Mouse (Mus musculus) small intestine, adult 2 months (tissue): ENCODE measurements at regions not wholly inside any gene's neighbourhood (a gene's known extent, or its start where the extent isn't known, plus 50 kb on each side); places are given as distances from the start of the nearest gene placed in this dataset.

Experiments used
- H3K27ac ChIP-seq: fragments of 200-500 bp; 2 replicates; pipeline ENCODE4 v1.5.1; 2012; ENCODE audit warnings: low read depth, low read length, control low read depth, inconsistent platforms; ENCODE audit not compliant: insufficient read depth
- H3K27me3 ChIP-seq: fragments of 200-500 bp; 2 replicates; pipeline ENCODE4 v1.6.1; 2012; ENCODE audit warnings: mild to moderate bottlenecking, moderate library complexity, low read length, inconsistent platforms; ENCODE audit not compliant: control insufficient read depth, insufficient read depth
- H3K36me3 ChIP-seq: fragments of 200-500 bp; 2 replicates; pipeline ENCODE4 v1.6.1; 2012; ENCODE audit warnings: mild to moderate bottlenecking, low read length, control low read depth, inconsistent platforms; ENCODE audit not compliant: control insufficient read depth, insufficient read depth
- H3K4me1 ChIP-seq: fragments of 200-500 bp; 2 replicates; pipeline ENCODE4 v1.6.1; 2012; ENCODE audit warnings: low read length, inconsistent platforms, mixed read lengths; ENCODE audit not compliant: control insufficient read depth, insufficient read depth, insufficient read length
- H3K4me3 ChIP-seq: fragments of 200-500 bp; 2 replicates; pipeline ENCODE4 v1.5.1; 2012; ENCODE audit warnings: low read depth, mild to moderate bottlenecking, control low read depth, inconsistent platforms, low read length, moderate library complexity
- CTCF ChIP-seq: fragments of 200-500 bp; IDR thresholded peaks from 2 replicates; pipeline ENCODE4 v1.5.1; 2012; ENCODE audit warnings: low read depth, mild to moderate bottlenecking, control low read depth, inconsistent platforms, low read length, moderate library complexity, mixed read lengths; ENCODE audit not compliant: insufficient replicate concordance, insufficient read length; ENCODE audit errors: extremely low read depth
- POLR2A ChIP-seq: fragments of 200-500 bp; IDR thresholded peaks from 2 replicates; pipeline ENCODE4 v1.6.1; 2012; ENCODE audit warnings: low read depth, mild to moderate bottlenecking, control low read depth, inconsistent platforms, low read length, moderate library complexity
- WGBS: fragments of 180-500 bp; shearing (Covaris S2); methylation state at CpG from one replicate; pipeline ENCODE4 v1.1.7; 2018; 5-methylcytosine and 5-hydroxymethylcytosine counted together

GRCm38 (mm10) chr4:55689479-55689878, 157.2 kb upstream of the Klf4 start:
- no peak for TF ChIP-seq POLR2A
- TF ChIP-seq CTCF = no peak

DNA sequence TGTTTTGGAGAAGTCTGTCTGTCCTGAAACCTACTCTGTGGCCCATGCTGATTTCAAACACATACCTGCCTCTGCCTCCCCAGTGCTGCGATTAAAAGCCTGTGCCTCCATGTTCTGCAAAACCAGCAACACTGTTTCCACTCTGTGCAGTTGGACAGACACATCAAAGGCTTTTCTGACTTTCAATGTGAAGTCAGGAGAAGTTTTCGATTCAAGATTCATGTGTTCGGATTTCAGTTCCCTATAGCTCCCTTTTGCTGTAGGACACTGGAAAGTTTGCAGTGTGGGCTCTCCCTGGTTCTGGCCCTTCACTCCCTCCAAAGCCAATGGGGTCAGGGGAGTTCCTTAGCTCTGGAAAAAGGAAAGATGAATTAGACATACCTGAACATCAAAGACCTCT, 154.5 kb upstream of the Klf4 start:
- H3K27ac ChIP-seq = no peak overlapping the region
- no peak overlapping the region for H3K4me3 ChIP-seq
- no peaks in the 10 kb centered on the region for H3K36me3 ChIP-seq
- 88% methylated on average over 3 of the region's 3 CpGs for WGBS
- TF ChIP-seq POLR2A = no peak
- TF ChIP-seq CTCF = no peak
- no peaks in the 10 kb centered on the region for H3K27me3 ChIP-seq
- H3K4me1 ChIP-seq = no peaks in the 10 kb centered on the region

More at GRCm38 (mm10) chr4:55689479-55689878, 157.2 kb upstream of the Klf4 start:
- H3K27ac ChIP-seq = no peak overlapping the region
- no peak overlapping the region for H3K4me3 ChIP-seq
- 0 out of 2 replicates have a peak, but pooled peaks cover 1% of the 10 kb centered on the region for H3K4me1 ChIP-seq
- WGBS = 88% methylated on average over 1 of the region's 1 CpGs
- H3K27me3 ChIP-seq = no peaks in the 10 kb centered on the region
- H3K36me3 ChIP-seq = no peaks in the 10 kb centered on the region

DNA sequence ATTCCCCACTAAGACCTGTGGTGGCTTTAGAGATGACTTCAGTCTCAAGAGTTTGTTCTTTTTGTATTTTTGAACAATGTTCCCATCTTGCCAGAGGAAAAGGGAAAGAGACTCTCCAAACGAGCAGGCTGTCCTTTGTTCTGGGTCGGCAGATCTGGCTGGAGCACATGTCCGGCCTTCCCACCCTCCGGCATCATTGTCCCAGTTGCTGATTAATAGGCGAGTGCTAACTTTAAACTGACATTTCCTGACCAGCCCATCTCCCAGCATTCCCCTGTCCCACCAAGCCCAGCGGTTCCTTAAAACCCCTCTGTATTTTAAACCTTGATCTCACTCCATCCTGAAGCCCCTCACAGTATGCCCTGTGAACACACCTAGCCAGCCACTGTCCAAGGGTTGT, 140.0 kb upstream of the Klf4 start:
- H3K4me1 ChIP-seq = peaks cover 7% of the 10 kb centered on the region; the same call in 1 of the 2 replicates
- H3K4me3 ChIP-seq = no peak overlapping the region
- no peak overlapping the region for H3K27ac ChIP-seq
- no peaks in the 10 kb centered on the region for H3K36me3 ChIP-seq
- no peaks in the 10 kb centered on the region for H3K27me3 ChIP-seq
- no peak for TF ChIP-seq CTCF
- TF ChIP-seq POLR2A = no peak
- WGBS = 64% methylated on average over 6 of the region's 6 CpGs

DNA sequence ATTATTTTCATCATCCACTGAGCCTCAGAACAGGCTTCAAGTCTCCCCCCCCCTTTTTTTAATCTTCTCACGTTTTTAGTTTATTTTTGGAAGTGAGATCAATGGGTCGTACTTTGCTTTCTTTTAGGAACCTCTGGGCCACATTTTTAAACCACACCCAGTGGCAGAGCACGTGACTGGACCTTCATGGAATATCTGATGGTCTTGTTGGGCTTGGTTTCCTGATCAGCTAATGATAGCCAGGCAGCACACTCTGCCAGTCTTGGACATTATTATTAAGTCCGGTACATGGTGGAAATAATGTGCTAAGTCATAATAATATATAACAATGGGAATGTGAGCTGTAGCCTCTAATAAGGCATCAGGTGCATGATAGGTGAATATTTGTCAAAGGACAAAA, 138.0 kb upstream of the Klf4 start:
- no peaks in the 10 kb centered on the region for H3K36me3 ChIP-seq
- H3K27me3 ChIP-seq = no peaks in the 10 kb centered on the region
- WGBS = 56% methylated on average over 4 of the region's 4 CpGs
- TF ChIP-seq POLR2A (no peak), CTCF (no peak)
- H3K27ac ChIP-seq = no peak overlapping the region
- no peak overlapping the region for H3K4me3 ChIP-seq
- H3K4me1 ChIP-seq = no peaks in the 10 kb centered on the region

DNA sequence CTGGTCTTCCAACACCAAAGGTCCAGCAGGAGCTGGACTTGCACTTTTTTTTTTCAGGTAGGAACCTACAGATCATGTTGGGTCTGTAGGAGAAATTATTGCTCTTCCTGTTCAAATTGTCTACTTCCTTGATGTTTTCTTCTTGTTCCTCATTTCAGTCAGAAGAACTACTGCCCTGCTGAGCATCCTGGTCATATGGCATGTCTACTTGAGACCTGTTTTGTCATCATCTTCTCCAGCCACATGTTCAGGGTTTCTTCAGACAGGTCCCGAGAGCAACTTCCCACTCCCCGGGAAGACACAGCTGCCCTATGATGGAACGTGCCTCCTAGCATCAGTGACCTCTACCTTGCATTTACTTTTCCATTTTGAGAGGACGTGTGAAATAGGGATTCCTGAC, 132.6 kb upstream of the Klf4 start:
- Histone ChIP-seq H3K27ac (no peak overlapping the region), H3K27me3 (no peaks in the 10 kb centered on the region), H3K36me3 (no peaks in the 10 kb centered on the region), H3K4me3 (no peak overlapping the region), H3K4me1 (peaks cover 3% of the 10 kb centered on the region; the same call in 1 of the 2 replicates)
- WGBS = 69% methylated on average over 4 of the region's 4 CpGs
- TF ChIP-seq CTCF = no peak
- no peak for TF ChIP-seq POLR2A

GRCm38 (mm10) chr4:55663856-55664255, 131.6 kb upstream of the Klf4 start:
- TF ChIP-seq POLR2A = no peak
- no peak for TF ChIP-seq CTCF
- Histone ChIP-seq H3K27ac (no peak overlapping the region), H3K4me3 (no peak overlapping the region), H3K36me3 (no peaks in the 10 kb centered on the region), H3K4me1 (peaks cover 3% of the 10 kb centered on the region; the same call in 1 of the 2 replicates), H3K27me3 (no peaks in the 10 kb centered on the region)
- 44% methylated on average over 5 of the region's 5 CpGs for WGBS

GRCm38 (mm10) chr4:55662041-55662440, 129.8 kb upstream of the Klf4 start:
- TF ChIP-seq CTCF = no peak
- TF ChIP-seq POLR2A = no peak
- 68% methylated on average over 5 of the region's 5 CpGs for WGBS
- H3K4me3 ChIP-seq = no peak overlapping the region
- H3K27me3 ChIP-seq = no peaks in the 10 kb centered on the region
- H3K4me1 ChIP-seq = peaks cover 3% of the 10 kb centered on the region; the same call in 1 of the 2 replicates
- no peaks in the 10 kb centered on the region for H3K36me3 ChIP-seq
- H3K27ac ChIP-seq = no peak overlapping the region
